Mouse (Mus musculus) urinary bladder, postnatal 14 days (tissue): Measurements from ENCODE around the gene Fhit.
A peak's percentile ranks its signal among the peaks of the same experiment; 100 is the strongest.

Experiments used
- DNase-seq: peaks from one replicate; pipeline ENCODE4 v3.0.0; 2021; ENCODE audit warnings: low spot score

The Fhit gene

DNA sequence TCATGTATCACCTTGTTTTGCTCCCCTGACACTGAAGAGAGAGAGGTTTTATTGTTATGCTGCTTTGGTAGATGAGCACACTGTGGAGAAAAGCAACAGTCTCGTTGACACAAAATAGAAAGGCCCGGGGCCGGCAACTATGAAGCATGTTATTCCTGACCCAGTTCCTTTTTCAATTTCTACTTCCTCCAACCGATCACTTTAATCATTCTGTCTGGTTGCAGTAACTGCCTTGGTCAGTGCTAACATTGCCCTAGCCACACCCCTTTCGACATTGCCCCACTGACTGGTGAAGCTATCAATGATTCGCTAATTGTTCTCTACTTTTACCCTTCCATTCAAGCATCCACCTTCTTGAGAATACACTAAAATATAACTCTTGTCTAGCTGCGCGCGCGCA, 1028.0 kb downstream of the Fhit start:
- DNase-seq = no peak

DNA sequence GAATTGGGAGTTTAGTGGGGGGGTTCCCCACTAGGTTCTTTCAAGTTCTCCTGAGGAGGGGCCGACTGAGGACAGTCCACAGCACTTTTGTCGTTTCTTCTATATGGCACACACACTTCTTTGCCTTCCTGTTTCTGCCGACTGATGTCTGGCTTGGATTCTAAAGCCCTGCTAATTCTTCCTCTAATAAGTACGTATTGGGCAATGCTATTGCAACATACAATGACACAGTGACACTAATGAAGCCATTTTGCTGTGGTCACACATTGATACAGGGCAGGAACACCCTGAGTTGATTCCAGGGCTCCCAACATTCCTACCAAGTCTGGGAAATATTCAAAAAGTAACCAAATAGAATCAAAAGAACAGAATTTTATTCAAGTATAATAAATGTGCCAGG, 1032.2 kb downstream of the Fhit start:
- DNase-seq = no peak

DNA sequence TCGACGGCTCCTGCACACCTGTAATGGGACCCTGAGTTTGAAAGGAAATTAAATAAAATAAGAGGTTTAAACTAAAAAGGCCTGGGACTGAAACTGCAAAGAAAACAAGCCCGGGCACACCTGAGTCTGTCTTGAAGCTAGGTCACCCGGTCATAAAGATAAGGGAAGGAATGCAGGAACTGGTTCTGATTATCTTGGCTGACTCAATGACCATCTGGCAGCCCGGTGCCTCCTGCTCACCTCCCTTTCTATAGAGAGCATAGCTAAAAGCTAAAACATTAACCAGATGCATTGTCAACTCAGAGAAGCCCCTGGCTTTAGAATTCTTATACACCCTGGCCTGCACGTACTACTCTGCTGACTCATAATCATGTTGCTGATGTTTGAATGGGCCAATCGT, 1032.7 kb downstream of the Fhit start:
- peak; percentile 2 for DNase-seq

DNA sequence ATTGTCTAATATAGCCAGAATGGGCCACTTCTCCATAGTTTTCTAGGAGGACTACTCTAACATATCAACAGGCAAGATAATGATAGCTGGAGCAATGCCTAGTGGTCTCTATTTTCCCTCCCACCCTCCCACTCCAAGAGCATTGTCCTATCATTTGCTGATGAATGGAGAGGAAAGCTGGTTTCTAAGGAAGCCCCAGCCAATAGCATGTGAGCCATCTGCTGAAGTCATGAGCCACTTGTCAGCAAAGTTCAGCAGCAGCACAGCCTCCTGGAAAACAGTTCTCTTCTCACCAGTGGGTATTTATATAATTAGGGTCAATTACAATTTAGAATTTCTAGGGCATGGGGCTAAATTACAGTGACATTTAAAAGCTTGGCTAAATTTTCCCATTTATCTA, 1035.3 kb downstream of the Fhit start:
- DNase-seq = no peak

DNA sequence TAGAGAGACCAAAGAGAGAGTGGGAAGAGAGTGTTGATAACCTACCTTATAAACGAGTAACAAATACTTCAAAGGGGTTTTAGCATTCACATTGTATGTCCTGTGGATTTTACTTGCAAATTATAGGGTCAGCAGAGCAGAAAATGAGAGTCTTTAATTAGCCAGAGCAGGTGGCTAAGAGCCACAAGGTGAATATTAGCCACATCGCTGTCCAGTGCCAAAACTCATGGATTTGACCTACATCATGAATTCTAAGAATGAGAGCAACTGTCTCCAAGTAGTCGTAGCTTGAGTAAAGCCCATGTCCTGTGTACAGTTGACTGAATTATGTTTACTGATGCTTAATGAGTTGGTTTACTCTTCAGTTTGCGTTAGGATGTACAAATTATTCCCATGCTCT, 1039.7 kb downstream of the Fhit start:
- no peak for DNase-seq

DNA sequence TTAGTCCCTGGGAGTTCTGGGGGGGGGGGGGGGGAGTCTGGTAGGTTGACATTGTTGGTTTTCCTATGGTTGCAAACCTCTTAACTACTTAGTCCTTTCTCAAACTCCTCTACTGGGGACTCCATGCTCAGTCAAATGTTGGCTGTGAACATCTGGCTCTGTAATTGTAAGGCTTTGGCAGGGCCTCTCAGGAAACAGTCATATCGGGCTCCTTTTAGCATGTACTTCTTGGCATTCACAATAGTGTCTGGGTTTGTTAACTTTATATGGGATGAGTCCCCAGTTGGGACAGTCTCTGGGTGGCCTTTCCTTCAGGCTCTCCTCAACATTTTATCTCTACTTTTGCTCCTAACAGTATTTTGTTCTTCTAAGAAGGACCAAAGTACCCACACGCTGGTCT, 1065.6 kb downstream of the Fhit start:
- no peak for DNase-seq

DNA sequence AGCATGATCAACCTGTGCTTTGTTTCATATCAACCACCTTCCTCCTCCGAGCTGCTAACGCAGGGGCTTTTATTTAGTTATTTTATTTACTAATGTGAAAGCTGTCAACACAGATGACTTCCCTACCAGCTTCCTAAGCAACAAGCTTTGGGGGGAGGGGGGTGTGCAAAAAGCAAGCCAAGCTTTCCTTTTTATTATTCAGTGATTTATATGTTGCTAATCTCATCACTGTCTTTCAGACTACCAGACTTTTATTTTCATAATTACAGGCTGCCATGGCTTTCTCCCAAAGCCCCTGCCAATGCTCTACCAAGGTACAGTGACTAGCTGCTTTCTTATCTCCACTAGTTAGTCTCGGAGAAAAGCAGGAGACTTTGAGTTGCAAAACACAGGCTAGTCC, 1082.8 kb downstream of the Fhit start:
- no peak for DNase-seq

DNA sequence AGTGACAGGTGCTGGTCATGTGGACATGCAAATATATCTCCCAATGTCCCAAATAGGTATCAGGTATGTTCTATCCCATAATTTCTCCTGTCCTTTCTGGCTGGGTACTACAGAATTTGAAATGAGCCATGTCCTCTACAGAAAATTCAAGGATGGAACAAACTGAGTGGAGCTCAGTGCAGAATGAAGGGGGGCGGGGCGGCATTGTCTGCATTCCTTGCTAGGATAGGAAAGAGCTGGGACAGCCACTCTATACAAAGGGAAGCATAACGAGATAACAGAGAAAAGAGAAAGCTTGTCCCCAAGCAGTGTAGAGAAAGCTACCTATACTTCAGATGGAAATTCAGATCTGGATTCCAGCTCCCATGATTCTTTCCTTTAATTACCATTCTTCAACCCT, 1111.9 kb downstream of the Fhit start:
- no peak for DNase-seq

DNA sequence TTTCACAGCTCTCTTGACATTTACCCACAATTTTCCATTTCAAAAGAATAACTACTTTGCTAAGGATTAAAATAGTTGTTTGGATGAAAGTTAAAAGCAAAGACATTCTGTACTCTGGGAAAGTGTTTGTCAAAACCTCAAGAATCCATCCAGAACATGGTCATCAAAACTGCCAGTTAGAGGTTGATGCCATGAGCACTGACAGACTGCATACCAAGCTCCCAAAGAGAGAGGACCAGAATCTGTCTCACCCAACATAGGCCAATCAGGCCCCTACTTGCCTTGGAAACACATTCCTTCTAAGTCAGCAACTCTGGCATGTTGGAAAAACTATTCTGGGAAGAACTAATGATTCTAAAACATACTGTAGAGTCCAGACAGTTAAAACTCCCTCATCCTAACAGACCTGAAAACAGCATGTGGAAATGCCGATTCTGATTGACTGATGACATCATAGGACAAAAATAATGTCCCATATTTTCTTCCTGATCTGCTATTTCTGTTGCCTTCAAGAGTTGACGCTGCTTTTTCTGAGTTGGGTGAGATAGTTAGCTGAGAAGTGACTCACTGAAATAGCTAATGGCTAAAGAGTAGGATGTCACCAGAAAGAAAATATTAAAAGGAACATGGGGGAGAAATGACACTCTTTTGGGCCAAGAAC, 1114.6 kb downstream of the Fhit start:
- no peak for DNase-seq

DNA sequence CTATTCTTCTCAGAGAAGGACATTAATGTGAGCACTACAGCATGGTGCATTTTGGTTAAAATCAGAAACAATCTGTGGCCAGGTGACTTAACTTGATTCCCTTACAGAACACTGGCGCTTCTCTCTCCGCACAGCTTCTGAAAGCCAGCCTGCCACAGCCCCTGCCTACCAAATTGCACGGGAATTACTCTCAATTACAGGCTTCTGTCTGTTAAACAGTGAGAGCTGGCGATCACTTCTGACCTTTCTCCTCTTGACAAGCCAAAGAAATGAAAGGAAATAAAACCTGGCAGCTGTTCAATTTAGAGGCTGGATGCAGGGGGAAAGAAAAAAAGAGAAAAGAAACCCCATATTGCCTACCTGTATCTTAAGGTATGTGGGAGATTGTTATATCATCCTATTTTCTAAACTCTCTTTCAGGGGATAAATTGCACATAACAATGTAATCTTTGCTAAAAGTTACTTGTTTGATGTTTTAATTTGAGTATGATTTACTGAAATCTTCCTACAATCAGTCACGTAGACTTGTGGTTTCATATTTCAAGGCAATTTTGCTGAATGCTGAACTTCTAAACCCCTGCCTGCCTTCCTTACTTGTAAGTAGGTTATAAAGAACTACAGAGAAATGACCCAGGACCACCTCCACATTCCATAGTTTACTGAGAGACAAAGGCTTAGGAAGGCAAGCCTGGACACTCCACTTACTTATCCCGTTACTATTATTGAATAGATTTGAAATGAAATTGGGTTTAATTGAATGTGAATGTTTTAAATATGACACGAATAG, 1115.3 kb downstream of the Fhit start:
- no peak for DNase-seq

DNA sequence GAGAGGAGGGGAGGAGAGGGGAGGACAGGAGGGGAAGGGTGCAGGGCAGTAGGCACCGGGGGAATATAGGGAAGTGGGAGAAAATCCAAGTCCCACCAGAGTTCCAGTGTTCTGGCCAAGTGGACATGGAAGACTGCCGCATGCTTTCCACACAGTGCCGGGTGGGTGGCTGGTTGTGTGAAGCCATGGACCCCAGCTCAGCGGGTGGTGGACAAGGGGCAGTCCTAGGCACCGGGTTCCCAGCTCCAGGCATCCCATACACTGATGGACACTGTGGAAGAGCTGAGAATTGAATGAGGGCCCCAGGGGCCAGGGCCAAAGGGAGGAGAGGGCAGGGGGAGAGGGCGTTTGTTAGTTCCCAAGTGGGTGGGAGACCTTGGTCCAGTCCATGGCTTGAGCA, 1123.8 kb downstream of the Fhit start:
- no peak for DNase-seq

DNA sequence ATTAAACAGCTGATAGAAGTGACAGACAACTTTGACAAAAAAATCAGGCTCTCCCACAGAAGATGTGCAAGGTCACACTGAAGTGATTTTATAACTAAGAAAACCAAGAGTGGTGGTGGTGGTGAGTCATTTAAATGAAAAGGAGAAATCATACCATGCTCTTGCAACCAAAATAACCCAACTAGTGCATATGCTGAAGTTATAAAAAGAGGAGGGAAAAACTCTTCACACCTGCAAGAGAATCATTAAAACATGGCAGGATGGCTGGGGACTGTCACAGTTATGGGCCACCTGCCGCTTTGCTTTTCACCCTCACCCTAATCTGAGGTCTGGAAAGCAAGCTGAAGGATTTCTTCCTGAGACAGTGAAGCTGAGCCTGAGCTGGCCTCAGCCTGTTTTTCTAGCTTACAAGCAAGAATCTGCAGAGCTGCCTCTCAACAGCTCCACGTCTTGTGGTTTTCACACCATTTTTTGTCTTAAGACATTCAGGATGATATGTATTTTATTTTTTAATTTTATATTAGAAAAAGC, 1125.1 kb downstream of the Fhit start:
- no peak for DNase-seq

DNA sequence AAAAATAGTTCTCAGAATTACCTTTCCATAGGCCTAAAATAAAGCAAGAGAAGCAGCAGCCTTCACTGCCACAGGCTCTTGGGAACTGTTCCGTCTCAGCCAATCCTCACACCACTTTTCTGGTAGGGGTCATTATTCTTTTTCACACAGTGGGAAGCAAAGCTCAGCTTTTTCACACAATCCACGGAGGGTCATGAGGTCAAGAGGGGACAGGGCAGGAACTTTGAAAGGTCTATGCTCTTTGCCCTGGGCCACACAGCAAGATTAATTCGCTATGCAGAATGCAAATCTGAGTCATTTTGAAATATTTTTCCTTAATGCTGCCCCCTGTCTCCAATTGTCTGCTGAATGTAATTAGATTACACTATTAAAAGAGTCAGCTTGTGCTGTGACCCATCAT, 1126.2 kb downstream of the Fhit start:
- no peak for DNase-seq

DNA sequence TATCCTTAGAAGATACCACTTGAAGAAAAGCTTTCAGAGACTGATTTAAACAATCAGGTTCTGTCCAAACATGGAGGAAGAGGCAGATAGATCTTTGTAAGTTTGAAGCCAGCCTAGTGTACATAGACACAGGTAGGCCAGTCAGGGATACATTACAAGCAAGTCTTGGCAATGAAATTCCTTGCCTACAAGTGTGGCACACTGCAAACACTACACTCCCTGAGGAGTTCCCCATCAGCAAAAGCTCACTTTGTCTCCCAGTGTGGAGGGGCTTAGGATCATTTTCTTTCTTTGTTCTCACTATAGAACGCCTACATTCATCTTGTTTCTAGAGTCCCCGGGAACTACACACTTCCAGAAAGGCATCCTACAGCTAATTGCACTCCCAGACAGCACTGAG, 1126.6 kb downstream of the Fhit start:
- no peak for DNase-seq

DNA sequence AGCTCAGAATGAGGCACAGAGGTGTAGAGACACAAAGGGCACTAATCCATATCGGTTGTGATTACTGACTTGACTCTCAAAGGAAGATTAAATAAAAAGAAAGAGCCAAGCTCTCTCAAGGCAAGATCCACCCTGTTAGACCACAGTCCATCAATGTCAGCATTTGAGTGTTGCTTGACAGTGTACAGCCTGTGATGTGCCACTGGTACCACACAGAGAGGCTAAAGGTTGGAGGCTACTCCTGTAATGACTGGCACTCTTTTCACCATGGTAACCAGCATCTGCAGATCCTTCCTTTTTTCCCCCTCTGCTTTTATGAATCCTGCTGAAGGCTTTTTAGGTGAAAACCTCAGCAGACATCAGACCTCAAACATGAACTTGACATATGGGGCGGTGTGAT, 1138.5 kb downstream of the Fhit start:
- no peak for DNase-seq

DNA sequence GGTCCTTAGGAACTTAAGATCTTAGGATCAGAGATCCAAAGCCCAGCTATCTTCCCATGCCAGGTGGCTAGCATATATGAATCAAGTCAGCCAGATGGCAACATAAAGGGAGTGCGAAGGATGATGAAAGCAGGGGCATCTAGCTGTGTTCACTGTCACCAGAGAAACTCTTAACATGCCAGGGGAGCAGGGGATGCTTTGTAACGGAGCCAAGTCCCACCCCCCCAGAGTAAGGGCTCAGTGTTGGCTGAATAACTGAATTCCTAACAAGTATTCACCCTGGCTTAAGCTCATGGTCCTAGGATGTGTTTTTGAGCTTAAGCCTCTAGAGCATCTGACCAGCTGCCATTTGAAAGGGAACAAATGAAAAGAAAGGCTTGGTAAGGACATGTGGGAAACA, 1139.5 kb downstream of the Fhit start:
- no peak for DNase-seq

DNA sequence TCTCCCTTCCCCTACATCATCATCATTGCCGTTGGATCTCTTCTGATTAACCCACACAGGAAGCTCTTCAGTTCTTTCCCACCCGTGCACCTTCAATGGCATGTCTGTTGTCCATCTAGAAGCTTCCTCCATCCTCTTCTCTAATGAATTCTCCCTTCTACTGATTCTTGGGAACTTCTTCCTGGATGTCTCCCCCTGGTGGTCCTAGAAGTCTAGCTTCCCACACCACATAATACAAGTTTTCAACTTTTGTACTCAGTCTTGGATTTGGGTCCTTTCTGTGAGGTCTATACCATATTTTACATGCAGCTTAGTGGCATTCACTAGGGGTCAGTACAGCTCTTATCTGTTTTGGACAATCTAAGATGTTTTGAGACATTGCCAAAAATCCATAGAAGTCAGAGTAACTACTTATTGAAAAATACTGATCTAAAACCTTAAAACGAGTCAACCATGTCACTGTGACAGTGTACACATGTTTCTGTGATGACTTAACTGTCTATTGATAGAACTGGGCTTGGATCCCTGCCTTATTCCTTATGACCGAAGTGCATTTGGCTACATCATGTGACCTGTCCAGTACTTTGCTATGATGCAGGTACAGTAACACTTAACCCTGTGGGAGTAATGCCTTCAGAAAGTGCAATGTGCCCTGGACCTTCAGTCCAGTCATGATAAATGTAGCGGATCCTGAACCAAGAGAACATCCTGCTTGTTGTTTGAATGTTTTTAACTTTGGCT, 1141.3 kb downstream of the Fhit start:
- DNase-seq = no peak

DNA sequence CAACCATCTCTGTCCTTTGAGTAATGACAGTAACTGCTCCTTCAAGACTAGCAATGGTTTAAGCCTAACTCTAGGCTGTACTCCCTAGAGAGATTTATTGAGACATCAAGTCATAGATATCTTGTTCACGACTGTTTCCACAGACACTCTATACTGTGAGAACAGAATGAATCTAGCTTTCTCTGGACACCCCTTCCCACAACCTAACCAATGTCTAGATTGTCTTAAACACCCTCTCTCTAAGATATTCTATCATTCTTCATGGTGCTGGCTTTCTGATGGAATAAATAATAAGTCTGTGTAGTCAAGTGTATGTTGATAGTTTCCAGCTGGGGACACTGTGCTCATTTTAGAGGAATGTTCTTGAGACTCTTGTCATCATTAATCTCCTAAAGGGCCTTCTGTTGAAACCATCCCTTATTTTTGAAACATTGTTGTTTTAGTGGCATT, 1148.0 kb downstream of the Fhit start:
- no peak for DNase-seq

DNA sequence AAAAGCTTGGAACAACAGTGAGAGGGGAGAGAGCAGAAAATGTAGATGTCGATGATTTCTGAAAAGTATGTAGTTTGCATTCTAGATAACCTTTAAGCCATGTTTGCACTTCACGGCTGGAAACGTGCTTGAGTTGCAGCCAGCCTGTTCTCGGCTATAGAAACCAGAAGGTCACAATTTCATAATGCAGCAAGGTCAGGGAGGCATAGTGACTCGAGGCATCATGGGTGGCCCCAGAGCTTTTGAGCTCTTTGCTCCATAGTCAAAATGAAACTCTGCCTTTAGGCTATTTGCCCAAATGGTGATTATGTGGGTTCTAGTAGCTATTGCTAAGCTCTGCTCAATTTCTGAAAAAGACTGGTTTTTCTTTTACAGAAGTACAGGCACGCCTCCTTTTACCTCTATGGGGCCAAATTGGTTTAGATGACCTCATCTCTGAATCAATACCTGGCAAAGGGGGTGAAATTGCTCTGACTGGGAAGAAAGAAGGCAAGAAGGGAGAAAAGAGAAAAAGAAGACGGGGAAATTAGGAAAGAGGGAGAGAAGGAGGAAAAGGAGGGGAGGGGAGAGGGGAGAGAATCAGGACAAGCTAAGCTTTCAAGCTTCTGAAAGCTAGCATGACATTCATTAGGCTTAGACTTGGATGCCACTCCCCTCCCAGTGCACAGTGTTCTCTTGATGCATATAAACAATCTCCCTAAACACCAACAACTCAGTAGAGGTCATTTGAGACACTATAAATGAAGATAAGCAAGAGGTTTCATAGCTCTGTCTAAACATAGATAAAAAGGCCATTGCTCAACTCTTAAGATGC, 1148.6 kb downstream of the Fhit start:
- no peak for DNase-seq

DNA sequence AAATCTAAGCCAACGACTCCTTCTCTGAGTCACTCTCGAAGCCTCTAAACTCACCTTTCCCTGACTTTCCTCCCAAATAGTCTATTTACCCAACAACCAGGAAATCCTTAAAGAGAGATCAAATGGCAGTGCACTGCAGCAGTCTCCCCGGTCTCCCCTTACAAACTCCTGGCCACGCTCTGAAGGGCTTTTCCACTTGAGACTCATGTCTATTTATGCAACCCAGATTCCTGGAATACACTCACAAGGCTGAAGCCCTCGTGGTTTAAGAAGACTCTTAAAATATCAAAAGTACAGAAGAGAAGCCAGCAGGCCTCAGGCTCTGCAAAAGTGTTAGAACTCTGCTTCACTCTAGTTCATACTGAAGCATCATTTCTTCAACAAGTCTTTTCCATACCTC, 1155.6 kb downstream of the Fhit start:
- no peak for DNase-seq

DNA sequence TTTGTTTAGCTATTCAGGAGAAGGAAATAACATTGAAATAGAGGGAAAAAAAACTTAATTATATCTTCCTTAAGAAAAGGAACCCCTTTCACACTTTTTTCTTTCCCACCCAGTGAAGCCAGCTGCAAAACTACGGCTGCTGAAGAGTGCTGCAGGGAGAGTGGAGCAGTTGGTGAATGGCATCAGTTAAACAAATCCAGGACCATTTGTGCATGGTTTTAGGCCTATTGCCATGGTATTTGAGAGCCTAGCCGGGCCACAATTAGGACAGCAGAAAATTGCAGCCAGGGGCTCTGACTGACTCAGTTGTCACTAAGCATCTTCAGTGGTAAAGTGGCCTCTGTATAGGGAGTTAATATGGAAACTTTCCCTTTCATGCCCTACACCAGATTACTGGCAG, 1158.0 kb downstream of the Fhit start:
- no peak for DNase-seq

DNA sequence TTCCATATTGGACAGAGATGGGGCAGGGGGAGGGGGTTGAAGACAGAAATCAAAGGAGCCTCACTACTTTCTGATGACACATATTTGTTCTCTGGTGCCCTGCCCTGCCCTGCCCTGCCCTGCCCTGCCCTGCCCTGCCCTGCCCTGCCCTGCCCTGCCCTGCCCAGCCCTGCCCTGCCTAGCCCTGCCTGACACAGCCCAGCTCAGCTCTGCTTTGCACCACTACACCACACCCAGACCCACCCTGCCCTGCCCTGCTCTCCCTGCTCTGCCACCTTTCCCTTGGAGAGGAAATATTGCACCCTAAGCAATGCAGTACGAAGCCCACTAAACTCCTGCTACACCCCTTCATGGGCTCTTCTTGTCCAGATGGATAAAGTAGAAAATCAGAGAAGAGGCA, 1171.2 kb downstream of the Fhit start:
- DNase-seq = no peak
